Mouse (Mus musculus) CH12.LX (cell line): ENCODE results near the gene Cfap44.

ENCODE experiments used
- CTCF ChIP-seq, 2 experiments: IDR thresholded peaks in 1 of 2; conservative IDR thresholded peaks in 1 of 2; 2 replicates each; pipeline ENCODE4 v1.5.1; 2011 to 2012; ENCODE audit warnings: low read depth in 2 of 2, low read length in 2 of 2, improper control_type of control experiment in 1 of 2, inconsistent platforms in 1 of 2, mild to moderate bottlenecking in 1 of 2, moderate library complexity in 1 of 2
- EP300 ChIP-seq: IDR thresholded peaks from 2 replicates; pipeline ENCODE4 v1.6.1; 2011; ENCODE audit warnings: low read length, improper control_type of control experiment
- MAX ChIP-seq: IDR thresholded peaks from 2 replicates; pipeline ENCODE4 v1.6.1; 2011; ENCODE audit warnings: low read length, improper control_type of control experiment
- NRF1 ChIP-seq: IDR thresholded peaks from 2 replicates; pipeline ENCODE4 v1.6.1; 2014; ENCODE audit warnings: low read depth, mild to moderate bottlenecking, inconsistent platforms, low read length, improper control_type of control experiment, moderate library complexity
- UBTF ChIP-seq: IDR thresholded peaks from 2 replicates; pipeline ENCODE4 v1.6.1; 2012; ENCODE audit warnings: low read depth, mild to moderate bottlenecking, inconsistent platforms, low read length, improper control_type of control experiment, moderate library complexity

DNA sequence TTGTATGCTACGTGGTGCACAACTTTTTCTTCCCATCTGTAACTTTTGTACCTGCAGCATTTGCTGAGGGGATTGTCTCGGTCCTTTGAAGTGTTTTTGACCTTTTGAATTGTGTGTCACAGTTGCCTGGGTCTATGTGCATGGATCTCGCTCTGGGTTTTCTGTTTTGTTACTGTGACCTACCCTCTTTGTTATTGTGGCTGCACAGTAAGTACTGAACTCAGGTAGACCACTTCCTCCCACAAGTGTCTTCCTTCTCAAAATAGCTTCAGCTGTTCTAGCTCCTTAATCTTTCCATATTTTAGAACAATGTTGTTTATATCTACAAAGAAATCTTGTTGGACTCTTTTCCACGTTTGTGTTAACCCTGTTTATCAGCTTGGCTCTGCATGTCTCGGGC is 66.3 kb downstream of the Cfap44 start:
- TF ChIP-seq CTCF (conservative IDR thresholded peaks at IDR 0.05 in 1 of 2, IDR thresholded peaks at IDR 0.05 in 1 of 2; ENCODE audit: low read depth in 2 of 2, low read length in 2 of 2) (no peak), UBTF (no peak), NRF1 (no peak), MAX (no peak), EP300 (no peak)
